Mouse (Mus musculus): Measurements from ENCODE around the gene Btaf1. TPM values are rescaled to one million over a fixed set of nuclear protein-coding genes. Genes with fewer than 3 reads are reported as not detected.
A peak's percentile ranks its signal among the peaks of the same experiment; 100 is the strongest.

Btaf1 gene
- polyA plus RNA-seq, 1 experiment from 2014 or later: 9.0 TPM

GRCm38 (mm10) chr19:36909150-36909549, 16.7 kb upstream of the Btaf1 start:
- peaks cover 14% of the 10 kb centered on the region for H3K4me1 ChIP-seq (replicated peaks)
- H3K9ac ChIP-seq: no peak overlapping the region
- H3K9me3 ChIP-seq: no peaks in the 10 kb centered on the region
- no peak overlapping the region for H3K4me2 ChIP-seq
- H3K36me3 ChIP-seq: no peaks in the 10 kb centered on the region
- no peak overlapping the region for H3K27ac ChIP-seq (replicated peaks)
- ATAC-seq (ENCODE audit: low FRiP score, low read depth): no peak
- no peak overlapping the region for H3K4me3 ChIP-seq
- 83% methylated on average over 3 of the region's 3 CpGs for WGBS
- H3K27me3 ChIP-seq: no peaks in the 10 kb centered on the region

DNA sequence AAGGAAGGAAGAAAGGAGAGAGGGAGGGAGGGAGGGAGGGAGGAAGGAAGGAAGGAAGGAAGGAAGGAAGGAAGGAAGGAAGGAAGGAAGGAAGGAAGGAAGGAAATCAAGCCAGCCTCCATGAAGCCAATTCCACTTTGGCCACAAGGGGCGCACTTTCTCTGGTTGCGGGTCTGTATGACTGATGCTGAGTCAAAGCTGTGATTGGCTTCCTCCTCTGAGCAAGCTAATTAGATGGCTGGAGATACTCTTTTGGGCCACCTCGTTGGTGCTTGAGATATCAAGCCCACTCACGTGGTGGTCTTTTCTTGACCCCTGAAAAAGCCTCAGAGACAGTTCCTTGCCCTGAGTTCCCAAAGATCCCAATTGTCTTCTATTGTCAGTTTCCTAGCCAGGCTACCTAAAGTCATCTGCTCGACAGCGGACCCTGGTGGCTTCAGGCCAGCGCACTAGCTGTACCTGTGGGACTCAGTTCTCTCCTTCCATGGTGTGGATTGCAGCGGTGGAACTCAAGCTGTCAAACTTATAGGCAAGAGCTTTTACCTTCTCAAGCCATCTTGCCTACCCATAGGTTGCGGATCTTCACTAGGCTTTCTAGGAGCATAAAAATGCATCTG, 16.1 kb upstream of the Btaf1 start:
- Histone ChIP-seq H3K27me3 (no peaks in the 10 kb centered on the region), H3K9me3 (no peaks in the 10 kb centered on the region), H3K27ac (replicated peaks) (no peak overlapping the region), H3K9ac (no peak overlapping the region), H3K4me3 (no peak overlapping the region), H3K4me1 (replicated peaks) (peaks cover 8% of the 10 kb centered on the region; the same call in 1 of the 2 replicates), H3K4me2 (no peak overlapping the region), H3K36me3 (no peaks in the 10 kb centered on the region)
- no peak for ATAC-seq (ENCODE audit: low FRiP score, low read depth)
- 19% methylated on average over 9 of the region's 9 CpGs for WGBS

GRCm38 (mm10) chr19:36910424-36911045, 15.3 kb upstream of the Btaf1 start:
- H3K4me2 ChIP-seq: peak overlapping the region; percentile 6; the same call in 1 of the 2 replicates
- ATAC-seq (ENCODE audit: low FRiP score, low read depth): peak; percentile 79

GRCm38 (mm10) chr19:36913064-36913463, 12.8 kb upstream of the Btaf1 start:
- no peak overlapping the region for H3K4me2 ChIP-seq
- H3K9me3 ChIP-seq: no peaks in the 10 kb centered on the region
- no peaks in the 10 kb centered on the region for H3K27me3 ChIP-seq
- no peak overlapping the region for H3K9ac ChIP-seq
- H3K27ac ChIP-seq (replicated peaks): no peak overlapping the region
- WGBS: 67% methylated on average over 7 of the region's 7 CpGs
- no peaks in the 10 kb centered on the region for H3K36me3 ChIP-seq
- H3K4me3 ChIP-seq: no peak overlapping the region
- no peak for ATAC-seq (ENCODE audit: low FRiP score, low read depth)
- peaks cover 12% of the 10 kb centered on the region for H3K4me1 ChIP-seq (replicated peaks)

More at GRCm38 (mm10) chr19:36910424-36911045, 15.3 kb upstream of the Btaf1 start:
- WGBS: 9% methylated on average over 12 of the region's 12 CpGs
- no peak overlapping the region for H3K9ac ChIP-seq
- H3K4me1 ChIP-seq (replicated peaks): 0 out of 2 replicates have a peak, but pooled peaks cover 7% of the 10 kb centered on the region
- no peaks in the 10 kb centered on the region for H3K36me3 ChIP-seq
- no peak overlapping the region for H3K4me3 ChIP-seq
- no peaks in the 10 kb centered on the region for H3K9me3 ChIP-seq
- H3K27ac ChIP-seq (replicated peaks): no peak overlapping the region
- H3K27me3 ChIP-seq: no peaks in the 10 kb centered on the region

GRCm38 (mm10) chr19:36916206-36916605, 9.7 kb upstream of the Btaf1 start:
- Histone ChIP-seq H3K27me3 (no peaks in the 10 kb centered on the region), H3K4me3 (no peak overlapping the region), H3K9me3 (no peaks in the 10 kb centered on the region), H3K4me1 (replicated peaks) (peaks cover 14% of the 10 kb centered on the region), H3K27ac (replicated peaks) (no peak overlapping the region), H3K9ac (no peak overlapping the region), H3K36me3 (no peaks in the 10 kb centered on the region), H3K4me2 (no peak overlapping the region)
- WGBS: 70% methylated on average over 4 of the region's 4 CpGs
- ATAC-seq (ENCODE audit: low FRiP score, low read depth): no peak

DNA sequence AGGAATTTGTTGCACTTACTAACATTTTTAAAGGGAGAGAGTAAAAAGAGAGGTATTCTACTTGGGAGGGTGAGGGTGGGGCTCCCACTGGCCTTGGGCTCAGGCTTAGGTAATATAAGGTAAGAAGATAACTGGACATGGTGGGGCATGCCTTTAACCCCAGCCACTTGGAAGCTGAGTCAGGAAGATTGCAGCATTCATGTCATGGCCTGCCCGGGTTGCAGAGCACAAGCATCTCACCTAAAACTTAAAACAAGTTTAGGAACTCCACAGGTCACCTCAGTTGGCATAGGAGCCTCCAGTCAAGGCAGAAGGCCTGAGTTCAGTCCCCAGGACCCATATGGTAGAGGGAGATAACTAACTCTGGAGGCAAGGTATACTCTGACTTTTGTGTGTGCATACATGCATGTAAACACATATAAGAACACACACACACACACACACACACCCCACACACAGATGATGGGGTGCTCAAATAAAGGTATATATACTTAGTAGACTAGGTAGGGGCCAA, 8.9 kb upstream of the Btaf1 start:
- Histone ChIP-seq H3K4me1 (replicated peaks) (peaks cover 14% of the 10 kb centered on the region), H3K36me3 (no peaks in the 10 kb centered on the region), H3K27me3 (no peaks in the 10 kb centered on the region), H3K4me3 (no peak overlapping the region), H3K27ac (replicated peaks) (no peak overlapping the region), H3K9me3 (no peaks in the 10 kb centered on the region), H3K9ac (no peak overlapping the region), H3K4me2 (peak overlapping the region; percentile 30; the same call in 1 of the 2 replicates)
- no peak for ATAC-seq (ENCODE audit: low FRiP score, low read depth)
- 71% methylated on average over 1 of the region's 1 CpGs for WGBS

- H3K4me3 ChIP-seq: peak overlapping the region; percentile 73
- no peaks in the 10 kb centered on the region for H3K27me3 ChIP-seq
- no peaks in the 10 kb centered on the region for H3K9me3 ChIP-seq
- H3K4me2 ChIP-seq: peak overlapping the region; percentile 72
- H3K4me1 ChIP-seq (replicated peaks): peaks cover 14% of the 10 kb centered on the region
- H3K9ac ChIP-seq: peak overlapping the region; percentile 84
- WGBS: under 1% methylated on average over 74 of the region's 85 CpGs
- H3K27ac ChIP-seq (replicated peaks): peak overlapping the region; percentile 92
- ATAC-seq (ENCODE audit: low FRiP score, low read depth): peak; percentile 91
- no peaks in the 10 kb centered on the region for H3K36me3 ChIP-seq
Observed at GRCm38 (mm10) chr19:36918441-36919301, 7.2 kb upstream of the Btaf1 start.

GRCm38 (mm10) chr19:36919466-36919865, 6.4 kb upstream of the Btaf1 start, which contains the start of gene Fgfbp3:
Gene Fgfbp3, minus strand, starts transcription at chr19:36919615.
- peak within 1 kb of the TSS; percentile 92 for H3K27ac ChIP-seq (replicated peaks)

GRCm38 (mm10) chr19:36922015-36922414, 3.9 kb upstream of the Btaf1 start:
- Histone ChIP-seq H3K4me2 (no peak overlapping the region), H3K27me3 (no peaks in the 10 kb centered on the region), H3K9ac (no peak overlapping the region), H3K4me1 (replicated peaks) (peaks cover 23% of the 10 kb centered on the region), H3K27ac (replicated peaks) (no peak overlapping the region), H3K36me3 (no peaks in the 10 kb centered on the region), H3K9me3 (no peaks in the 10 kb centered on the region), H3K4me3 (no peak overlapping the region)
- ATAC-seq (ENCODE audit: low FRiP score, low read depth): no peak
- 30% methylated on average over 2 of the region's 2 CpGs for WGBS

More at GRCm38 (mm10) chr19:36919466-36919865, 6.4 kb upstream of the Btaf1 start, which contains the start of gene Fgfbp3:
- Histone ChIP-seq H3K4me3 (peak within 1 kb of the TSS; percentile 73), H3K4me1 (replicated peaks) (peaks cover 14% of the 10 kb centered on the region), H3K36me3 (no peaks in the 10 kb centered on the region), H3K9me3 (no peaks in the 10 kb centered on the region), H3K4me2 (peak within 1 kb of the TSS; percentile 72), H3K9ac (peak within 1 kb of the TSS; percentile 84), H3K27me3 (no peaks in the 10 kb centered on the region)
- WGBS: 5% methylated on average over 12 of the region's 12 CpGs
- ATAC-seq (ENCODE audit: low FRiP score, low read depth): 0 out of 2 replicates have a peak, but pooled peaks have one; percentile 21

- no peaks in the 10 kb centered on the region for H3K27me3 ChIP-seq
- no peaks in the 10 kb centered on the region for H3K9me3 ChIP-seq
- H3K4me2 ChIP-seq: no peak overlapping the region
- no peak overlapping the region for H3K9ac ChIP-seq
- ATAC-seq (ENCODE audit: low FRiP score, low read depth): no peak
- no peak overlapping the region for H3K4me3 ChIP-seq
- 73% methylated on average over 3 of the region's 3 CpGs for WGBS
- no peaks in the 10 kb centered on the region for H3K36me3 ChIP-seq
- no peak overlapping the region for H3K27ac ChIP-seq (replicated peaks)
- H3K4me1 ChIP-seq (replicated peaks): peaks cover 29% of the 10 kb centered on the region
Observed at GRCm38 (mm10) chr19:36922936-36923335, 2.9 kb upstream of the Btaf1 start.

- H3K27ac ChIP-seq (replicated peaks): peak overlapping the region; percentile 97
- peak overlapping the region; percentile 67 for H3K4me2 ChIP-seq
- peaks cover 25% of the 10 kb centered on the region for H3K4me1 ChIP-seq (replicated peaks)
- H3K4me3 ChIP-seq: peak overlapping the region; percentile 99
- H3K36me3 ChIP-seq: no peaks in the 10 kb centered on the region
- peak overlapping the region; percentile 82 for H3K9ac ChIP-seq
- no peak for ATAC-seq (ENCODE audit: low FRiP score, low read depth)
- no peaks in the 10 kb centered on the region for H3K9me3 ChIP-seq
- 2% methylated on average over 26 of the region's 26 CpGs for WGBS
- no peaks in the 10 kb centered on the region for H3K27me3 ChIP-seq
Observed at GRCm38 (mm10) chr19:36926553-36927236, 816 bp downstream of the Btaf1 start.
